In genomic region chr7:127800435-127801009, GRCm38 (mm10) we compare ENCODE assay signal across 8 mouse cellular contexts. TPM values are rescaled to one million over a fixed set of nuclear protein-coding genes. Genes with fewer than 3 reads are reported as not detected.
DNase-seq lines count a peak whose midpoint lies in the region; ATAC-seq lines count a peak whose summit lies in the region.

Gene Hsd3b7, plus strand, starts transcription at chr7:127800604.

- H3K9ac ChIP-seq in hindbrain, embryonic 14.5 days, result no peak within 1 kb of the TSS

- H3K4me1 ChIP-seq in hindbrain, embryonic 14.5 days (replicated peaks; ENCODE audit: control insufficient read depth, insufficient read depth, low read length), result 0 out of 2 replicates have a peak, but pooled peaks cover 5% of the 10 kb centered on the region

- H3K27me3 ChIP-seq in hindbrain, embryonic 14.5 days (ENCODE audit: control insufficient read depth, insufficient read depth, low read length), result no peaks in the 10 kb centered on the region

- WGBS in hindbrain, embryonic 14.5 days, result 44% methylated on average over 4 of the region's 6 CpGs

- DNase-seq in T-cell, adult 2 months (ENCODE audit: low spot score), result peak; percentile 72
- peak; percentile 88 to 90 for DNase-seq in cerebellum, postnatal 36 days
- peak; percentile 86 for DNase-seq in frontal cortex, postnatal 36 days (ENCODE audit: low spot score in 2 of 2)
- DNase-seq in hindbrain, embryonic 14.5 days (ENCODE audit: low spot score), result peak; percentile 80
- DNase-seq in layer of hippocampus, postnatal 25 days (ENCODE audit: extremely low spot score in 1 of 2, low spot score in 1 of 2), result peak; percentile 90 to 93
- DNase-seq in lung, postnatal 14 days, result peak; percentile 97
- peak; percentile 93 for DNase-seq in ovary, postnatal 36 days (ENCODE audit: low spot score)
- peak; percentile 80 for DNase-seq in thymus, postnatal 14 days

- peak within 1 kb of the TSS; percentile 6; the same call in 1 of the 2 replicates for H3K27ac ChIP-seq in hindbrain, embryonic 14.5 days

- peak; percentile 64 for ATAC-seq in hindbrain, embryonic 14.5 days (ENCODE audit: low FRiP score)

- H3K36me3 ChIP-seq in hindbrain, embryonic 14.5 days (replicated peaks; ENCODE audit: control insufficient read depth, insufficient read depth), result peaks cover 63% of the 10 kb centered on the region

- H3K9me3 ChIP-seq in hindbrain, embryonic 14.5 days (ENCODE audit: control insufficient read depth, low read length), result no peaks in the 10 kb centered on the region

- H3K4me3 ChIP-seq in hindbrain, embryonic 14.5 days (replicated peaks; ENCODE audit: low read length), result no peak within 1 kb of the TSS

- H3K4me2 ChIP-seq in hindbrain, embryonic 14.5 days (replicated peaks), result peak within 1 kb of the TSS; percentile 24

RNA-seq across cellular contexts. Expression of gene Hsd3b7, which starts in this region (rescaled TPM):
- 10.6 and 11.0 TPM in 2 replicates for polyA plus RNA-seq in hindbrain, embryonic 14.5 days (2014; fragmentation: Nextera tagmentation; extraction: Ambion mirVana)
- 1 to 10 TPM; 4.5 to 5.3 TPM for total RNA-seq in layer of hippocampus, postnatal 25 days (2021)
